Mouse (Mus musculus): Measurements from ENCODE around the gene Gpr39.
"Not testable (repeated sequence)": the region's sequence is repeated elsewhere in the genome, so short reads cannot be mapped to it uniquely, and the experiment has no call there.

Gene Gpr39

DNA sequence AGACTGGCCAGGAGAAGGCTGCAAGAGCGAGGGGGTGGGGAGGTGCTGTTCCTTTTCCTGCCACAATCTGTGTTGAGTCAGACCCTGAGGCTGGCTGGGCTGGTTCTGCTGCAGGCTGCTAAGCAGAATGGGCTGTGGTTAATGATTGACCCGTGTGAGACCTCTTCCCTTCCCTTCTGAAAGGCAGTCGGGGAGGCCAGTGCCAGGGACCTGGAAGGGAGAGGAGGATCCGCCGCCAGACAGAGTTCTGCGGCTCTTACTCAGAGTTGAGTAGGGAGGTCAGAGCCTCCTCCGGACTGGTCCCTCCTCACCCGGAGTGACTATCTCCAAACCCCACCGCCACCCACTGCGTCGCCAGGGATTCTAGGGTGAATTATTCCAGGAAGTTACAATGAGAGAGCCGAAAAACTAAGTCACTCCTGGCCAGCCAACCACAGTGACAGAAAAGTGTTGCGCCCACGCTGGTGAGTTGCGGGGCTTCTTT is at the start of gene Gpr39:
TSS of gene Gpr39 (plus strand) at position 206 of the 484 bp plus-strand sequence.
- DNase-seq (ENCODE audit: low spot score): peak; percentile 90

DNA sequence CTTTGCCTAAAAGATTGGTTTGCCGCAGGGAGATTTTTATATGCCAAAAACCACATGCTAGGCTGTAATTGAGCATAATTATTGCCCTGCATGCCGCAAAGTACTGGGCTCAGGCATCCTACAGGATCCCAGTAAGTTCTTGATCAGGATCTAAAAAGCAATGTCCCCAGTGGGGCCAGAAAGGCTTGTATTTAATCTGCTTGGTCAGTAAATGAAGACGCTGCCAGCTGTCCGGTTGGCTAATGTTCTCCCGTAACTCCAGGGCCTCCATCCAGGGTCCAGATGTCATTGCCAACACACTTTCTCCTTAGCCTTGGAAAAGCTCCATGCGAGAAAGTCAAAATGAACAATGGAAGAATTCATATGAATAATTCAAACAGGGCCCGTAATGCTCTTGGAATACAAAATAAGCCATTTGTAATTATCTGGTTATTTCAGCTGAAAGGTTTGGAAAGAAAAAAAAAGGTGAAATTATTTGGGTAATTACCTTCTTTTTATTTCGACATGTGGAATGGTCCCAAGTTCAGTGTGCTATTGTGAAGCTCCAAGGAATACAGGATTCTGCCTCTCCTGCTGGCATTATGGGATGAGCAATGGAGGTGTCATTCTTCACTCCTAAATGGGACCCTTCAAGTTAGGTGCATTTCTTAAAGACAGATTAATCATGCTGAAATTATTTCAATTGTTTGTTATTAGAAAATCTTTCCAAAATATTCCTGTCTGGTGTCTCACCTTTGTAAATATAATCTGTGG is 37.1 kb upstream of the Gpr39 start:
- no peak for DNase-seq (ENCODE audit: low spot score)

DNA sequence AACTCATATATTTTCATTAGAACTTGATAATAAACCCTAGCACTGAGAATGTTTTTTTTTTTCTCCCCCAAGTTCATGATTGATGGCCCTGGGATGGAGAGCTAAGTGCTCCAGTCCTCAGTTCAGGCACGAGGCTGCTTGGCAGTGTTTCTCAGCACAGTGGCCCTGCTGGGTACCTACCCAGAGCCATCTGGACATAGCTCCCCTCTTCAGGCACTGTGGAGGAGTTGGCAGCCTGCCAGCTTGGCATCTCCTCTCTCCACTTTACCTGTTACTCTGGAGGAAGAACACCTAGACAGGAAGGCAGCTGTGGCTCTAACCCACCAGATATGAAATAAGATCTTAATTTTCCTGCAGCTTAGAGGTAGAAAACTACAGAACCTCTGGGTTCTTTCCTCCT is 33.2 kb upstream of the Gpr39 start:
- DNase-seq (ENCODE audit: low spot score): no peak

DNA sequence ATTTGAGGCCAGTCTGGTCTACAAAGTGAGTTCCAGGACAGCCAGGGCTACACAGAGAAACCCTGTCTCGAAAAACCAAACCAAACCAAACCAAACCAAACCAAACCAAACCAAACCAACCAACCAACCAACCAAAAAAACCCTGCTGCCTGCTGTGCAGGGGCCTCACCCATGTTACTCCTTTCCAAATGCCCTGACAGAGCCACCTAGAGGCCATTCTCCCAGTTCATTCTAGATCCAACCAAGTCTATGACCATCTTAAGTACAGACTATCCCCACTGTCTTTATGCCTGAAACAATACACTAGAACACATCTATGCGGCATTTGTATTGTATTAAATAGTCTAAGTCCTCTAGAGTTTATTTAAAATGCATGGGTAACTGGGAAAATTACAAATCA is 30.0 kb upstream of the Gpr39 start:
- not testable (repeated sequence) for DNase-seq (ENCODE audit: low spot score)

GRCm38 (mm10) chr1:125648011-125648410 is 28.8 kb upstream of the Gpr39 start:
- no peak for DNase-seq (ENCODE audit: low spot score)

DNA sequence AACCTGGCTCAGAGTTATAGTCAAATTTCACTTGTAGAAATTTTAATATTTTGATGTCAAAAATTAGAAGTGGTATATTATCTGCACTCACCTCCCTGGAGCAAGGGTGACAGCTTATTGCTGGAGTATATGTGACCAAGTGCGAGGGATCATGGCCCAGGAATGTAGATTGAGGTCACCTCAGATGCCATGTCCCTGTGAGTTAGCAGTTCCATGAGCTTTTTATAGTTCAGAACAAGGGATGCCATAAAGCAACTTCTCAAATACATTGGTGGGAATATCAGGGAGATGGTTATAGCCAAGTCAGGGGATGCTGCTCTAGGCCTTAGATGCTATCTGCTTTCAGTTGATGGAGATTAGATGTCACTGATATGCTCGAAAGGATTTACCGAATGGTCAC is 27.7 kb upstream of the Gpr39 start:
- DNase-seq (ENCODE audit: low spot score): no peak

- no peak for DNase-seq (ENCODE audit: low spot score)
Measured at GRCm38 (mm10) chr1:125652836-125653594, 23.8 kb upstream of the Gpr39 start.

DNA sequence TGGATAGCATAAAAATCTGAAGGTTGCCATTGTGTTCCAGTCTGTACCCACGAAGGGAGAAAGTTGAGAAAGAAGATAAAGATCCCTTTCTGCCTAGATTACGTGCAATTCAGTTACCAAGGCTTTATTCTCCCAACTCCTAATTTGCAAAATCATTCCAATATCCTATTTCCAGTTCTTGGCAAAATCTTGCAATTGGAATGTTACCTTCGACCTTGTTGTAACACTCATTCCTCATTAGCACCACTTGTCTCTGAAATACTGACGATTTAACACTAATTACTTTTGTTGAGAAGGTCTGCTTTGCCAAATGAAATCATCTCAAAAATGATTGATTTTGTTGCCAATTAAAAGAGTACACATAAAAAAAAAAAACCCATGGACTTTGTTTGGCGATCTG is 19.4 kb upstream of the Gpr39 start:
- DNase-seq (ENCODE audit: low spot score): no peak

- DNase-seq (ENCODE audit: low spot score): no peak
Measured at GRCm38 (mm10) chr1:125660151-125660550, 16.6 kb upstream of the Gpr39 start.

DNA sequence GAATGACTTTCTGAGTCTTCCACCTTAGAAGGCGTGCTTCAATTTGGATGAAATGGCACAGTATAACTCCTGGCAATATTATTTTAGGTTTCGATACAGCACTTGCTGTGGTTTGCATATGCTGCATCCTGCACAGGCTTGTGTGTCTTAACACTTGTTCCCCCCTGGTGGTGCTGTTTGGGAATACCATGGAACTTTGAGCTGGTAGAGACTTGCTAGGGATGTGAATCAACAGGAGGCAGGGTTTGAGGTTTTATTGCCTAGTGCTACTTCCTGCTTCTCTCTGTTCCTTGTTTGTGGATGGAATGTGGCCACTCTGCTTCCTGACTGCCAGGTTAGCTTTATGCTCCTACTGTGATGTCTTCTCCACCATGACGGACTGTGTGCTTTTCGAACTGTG is 15.9 kb upstream of the Gpr39 start:
- no peak for DNase-seq (ENCODE audit: low spot score)

DNA sequence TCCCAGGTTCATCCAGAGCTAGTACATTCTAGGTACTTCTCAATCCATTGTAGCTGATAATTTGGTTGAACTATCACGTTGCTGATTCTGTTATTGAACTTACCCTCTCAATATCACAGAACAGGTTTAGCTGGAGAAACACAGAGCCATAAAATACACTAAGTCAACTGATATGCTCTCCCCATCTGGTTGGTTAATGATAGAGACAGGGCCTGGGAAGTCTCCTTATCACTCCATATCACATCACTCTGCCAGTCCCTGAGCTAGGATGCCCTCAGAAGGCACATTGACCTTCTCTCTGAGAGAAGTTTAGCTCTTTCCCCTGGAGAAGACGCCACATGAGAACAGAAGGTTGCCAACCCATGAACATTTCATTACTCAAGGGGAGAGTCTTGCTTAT is 14.7 kb upstream of the Gpr39 start:
- DNase-seq (ENCODE audit: low spot score): no peak

- DNase-seq (ENCODE audit: low spot score): no peak
Measured at GRCm38 (mm10) chr1:125662660-125663059, 14.1 kb upstream of the Gpr39 start.

DNA sequence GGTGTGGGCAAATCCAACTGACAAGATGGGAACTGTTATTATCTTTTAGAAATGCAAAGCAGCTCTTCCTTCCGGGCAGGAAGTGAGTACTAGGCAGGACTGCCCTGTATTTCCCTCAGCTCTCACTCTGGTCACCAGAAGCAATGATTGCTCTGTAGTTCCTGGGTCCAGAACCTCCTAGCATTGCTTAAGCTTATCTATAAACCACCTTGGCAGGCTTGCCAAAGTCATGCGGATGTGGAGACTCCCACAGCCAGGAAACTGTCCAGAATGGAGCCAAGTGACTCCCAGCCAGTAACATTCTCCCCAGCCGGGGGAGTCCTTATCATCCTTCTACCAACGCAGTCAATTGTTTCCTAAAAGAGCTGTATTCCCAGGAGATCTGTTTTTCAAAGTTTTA is 13.7 kb upstream of the Gpr39 start:
- DNase-seq (ENCODE audit: low spot score): no peak

DNA sequence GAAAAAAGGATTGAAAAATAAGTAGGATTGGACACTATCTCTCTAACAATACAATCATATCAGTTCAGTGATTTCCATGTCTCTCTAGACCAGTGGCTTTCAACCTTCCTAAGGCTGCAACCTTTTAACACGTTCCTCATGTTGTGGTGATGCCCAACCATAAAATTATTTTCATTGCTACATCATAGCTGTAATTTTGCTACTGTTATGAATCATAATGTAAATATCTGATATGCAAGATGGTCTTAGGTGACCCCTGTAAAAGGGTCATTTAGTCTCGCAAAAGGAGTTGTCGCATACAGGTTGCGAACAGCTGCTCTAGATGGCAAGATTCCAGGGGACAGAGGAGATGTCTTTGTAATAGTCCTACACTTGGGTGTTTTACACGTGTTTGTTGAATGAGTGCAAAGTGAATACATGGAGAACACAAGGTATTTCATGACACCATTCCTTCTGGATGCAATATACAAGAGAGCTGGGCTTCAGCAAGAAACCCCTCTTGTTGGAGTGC is 11.6 kb upstream of the Gpr39 start:
- no peak for DNase-seq (ENCODE audit: low spot score)

DNA sequence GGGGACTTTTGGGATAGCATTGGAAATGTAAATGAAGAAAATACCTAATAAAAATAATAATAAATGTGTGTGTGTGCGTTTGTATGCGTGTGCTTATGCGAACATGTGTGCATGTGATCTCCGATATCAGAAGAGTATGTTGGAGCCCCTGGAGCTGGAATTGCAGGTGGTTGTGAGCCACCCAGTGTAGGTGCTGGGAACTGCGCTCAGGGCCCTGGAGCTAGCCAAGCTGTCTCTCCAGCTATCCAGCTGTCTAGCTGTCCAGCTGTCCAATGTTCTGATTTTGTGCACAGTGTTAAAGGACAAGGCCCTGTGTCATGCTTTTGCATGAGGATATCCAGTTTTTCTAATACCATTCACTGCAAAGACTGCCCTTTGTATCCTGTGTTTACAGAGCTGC is 7.8 kb upstream of the Gpr39 start:
- DNase-seq (ENCODE audit: low spot score): no peak

GRCm38 (mm10) chr1:125675186-125675585 is 1.6 kb upstream of the Gpr39 start:
- no peak for DNase-seq (ENCODE audit: low spot score)

DNA sequence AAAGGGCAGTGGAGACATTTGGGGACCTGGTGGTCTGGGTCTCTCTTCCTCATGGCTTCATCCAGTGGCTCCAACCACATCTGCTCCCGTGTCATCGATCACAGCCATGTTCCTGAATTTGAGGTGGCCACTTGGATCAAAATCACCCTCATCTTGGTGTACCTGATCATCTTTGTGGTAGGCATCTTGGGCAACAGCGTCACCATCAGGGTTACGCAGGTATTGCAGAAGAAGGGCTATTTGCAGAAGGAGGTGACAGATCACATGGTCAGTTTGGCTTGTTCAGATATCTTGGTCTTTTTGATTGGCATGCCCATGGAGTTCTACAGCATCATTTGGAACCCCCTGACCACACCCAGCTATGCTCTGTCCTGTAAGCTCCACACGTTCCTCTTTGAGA is 491 bp downstream of the Gpr39 start:
- DNase-seq (ENCODE audit: low spot score): peak; percentile 10

DNA sequence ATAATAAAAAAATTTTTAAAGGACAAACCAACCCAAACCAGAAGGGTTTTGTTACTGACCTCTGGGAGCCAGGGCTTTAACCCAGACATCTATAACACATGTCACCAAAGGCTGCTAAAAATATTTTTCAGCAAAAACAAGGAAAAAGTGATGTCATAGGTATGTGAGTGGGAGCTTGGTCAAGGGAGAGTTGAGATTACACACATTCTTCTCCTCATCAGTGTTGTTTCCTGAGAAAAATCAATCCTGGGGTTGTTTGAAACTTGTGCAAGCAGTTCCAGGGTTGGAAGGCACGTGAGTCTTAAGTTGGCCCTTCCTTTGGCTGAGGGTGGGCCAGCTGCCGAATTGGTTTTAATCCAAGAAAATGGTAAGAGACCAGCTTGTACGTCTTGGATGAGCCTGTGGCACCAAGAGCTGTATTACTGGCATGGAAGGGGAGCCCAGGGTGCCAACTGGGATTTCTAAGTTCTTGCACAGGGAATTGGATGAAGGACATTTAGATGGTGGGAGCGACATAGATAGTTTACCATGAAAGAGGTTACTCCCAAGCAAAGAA is 2.8 kb downstream of the Gpr39 start:
- DNase-seq (ENCODE audit: low spot score): no peak

GRCm38 (mm10) chr1:125684423-125684822 is 7.6 kb downstream of the Gpr39 start:
- no peak for DNase-seq (ENCODE audit: low spot score)

DNA sequence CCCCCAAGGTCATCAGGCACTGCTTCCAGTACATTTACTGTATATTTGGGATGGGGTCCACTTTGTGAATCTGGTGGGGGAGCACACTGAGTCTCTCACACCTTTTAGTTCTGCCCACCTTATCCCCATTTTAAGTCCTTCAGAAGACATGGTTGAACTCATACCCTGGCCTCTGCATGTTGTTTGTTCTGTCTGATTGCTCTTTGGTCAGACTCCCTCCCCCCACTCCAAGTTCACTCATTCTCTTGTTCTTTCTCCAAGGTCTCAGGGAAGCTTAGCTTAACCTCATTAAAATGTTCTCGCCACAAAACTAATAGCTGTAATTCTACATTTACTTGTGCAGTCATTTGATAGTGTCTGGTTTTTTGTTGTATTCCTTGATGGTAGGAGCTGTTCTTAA is 8.5 kb downstream of the Gpr39 start:
- DNase-seq (ENCODE audit: low spot score): peak; percentile 39

- no peak for DNase-seq (ENCODE audit: low spot score)
Measured at GRCm38 (mm10) chr1:125687701-125688420, 11.1 kb downstream of the Gpr39 start.

- no peak for DNase-seq (ENCODE audit: low spot score)
Measured at GRCm38 (mm10) chr1:125693541-125693940, 16.7 kb downstream of the Gpr39 start.
